Mouse (Mus musculus): ENCODE results near the gene Ep400. TPM values are rescaled to one million over a fixed set of nuclear protein-coding genes. Genes with fewer than 3 reads are reported as not detected.

Gene Ep400
- 46.4 TPM for polyA plus RNA-seq (2017; shearing (Covaris generic))

GRCm38 (mm10) chr5:110770448-110771158 is at the start of gene Ep400:
Gene Ep400 (minus strand): TSS chr5:110770717.

GRCm38 (mm10) chr5:110809667-110810325 is 39.3 kb upstream of the Ep400 start, which contains the start of gene Ulk1:
Gene Ulk1 (minus strand): TSS chr5:110810097.

GRCm38 (mm10) chr5:110779998-110780760 is 9.7 kb upstream of the Ep400 start, which contains the start of gene Pus1:
Gene Pus1 (minus strand): TSS chr5:110780659.

GRCm38 (mm10) chr5:110652719-110653648 is 117.5 kb downstream of the Ep400 start, which contains the start of the genes Noc4l and Ddx51:
Gene Noc4l (minus strand): TSS chr5:110653417.
Gene Ddx51 (plus strand): TSS chr5:110653451.

Other genes starting within 250 kb of the Ep400 start
- gene Galnt9, start 226.4 kb downstream of the Ep400 start, polyA plus RNA-seq (2017; shearing (Covaris generic)) = 25.4 TPM
- 42.6 TPM for gene Noc4l, start 117.3 kb downstream of the Ep400 start, polyA plus RNA-seq (2017; shearing (Covaris generic))
- gene Ddx51, start 117.3 kb downstream of the Ep400 start, polyA plus RNA-seq (2017; shearing (Covaris generic)) = 47.4 TPM
- gene Pus1, start 9.9 kb upstream of the Ep400 start, polyA plus RNA-seq (2017; shearing (Covaris generic)) = 30.8 TPM
- gene Ulk1, start 39.4 kb upstream of the Ep400 start, polyA plus RNA-seq (2017; shearing (Covaris generic)) = 98.3 TPM
- 16.4 TPM for gene Hscb, start 69.1 kb upstream of the Ep400 start, polyA plus RNA-seq (2017; shearing (Covaris generic))
- 3.2 TPM for gene Chek2, start 69.3 kb upstream of the Ep400 start, polyA plus RNA-seq (2017; shearing (Covaris generic))
- gene Ttc28, start 109.1 kb upstream of the Ep400 start, polyA plus RNA-seq (2017; shearing (Covaris generic)) = 2.1 TPM

All from effector memory CD4-positive, alpha-beta T cell, adult 7 months (primary cell).